Mouse (Mus musculus) MEL (cell line): ENCODE results near the gene Magi2. TPM values are rescaled to one million over a fixed set of nuclear protein-coding genes. Genes with fewer than 3 reads are reported as not detected.

Source experiments
- DNase-seq: peaks from one replicate; pipeline ENCODE4 v3.0.0; 2011; ENCODE audit warnings: low read depth, low spot score
- H3K27ac ChIP-seq: 2 replicates; pipeline ENCODE4 v1.5.1; 2012; ENCODE audit warnings: low read depth, mild to moderate bottlenecking, control low read depth, low read length, moderate library complexity; ENCODE audit not compliant: control insufficient read depth
- H3K27me3 ChIP-seq, 2 experiments: fragments of 150-350 bp in 1 of 2; sonication (generic) in 1 of 2; 2 replicates each; pipeline ENCODE4 v1.6.1; 2012; ENCODE audit warnings: low read length in 2 of 2, mild to moderate bottlenecking in 2 of 2, improper control_type of control experiment in 1 of 2, moderate library complexity in 1 of 2; ENCODE audit not compliant: insufficient read depth in 2 of 2, control insufficient read depth in 1 of 2
- H3K36me3 ChIP-seq, 2 experiments: 2 replicates each; pipeline ENCODE4 v1.6.1; 2012 to 2014; ENCODE audit warnings: low read length in 2 of 2, improper control_type of control experiment in 1 of 2, inconsistent platforms in 1 of 2, mild to moderate bottlenecking in 1 of 2; ENCODE audit not compliant: insufficient read depth in 2 of 2, control insufficient read depth in 1 of 2
- H3K4me1 ChIP-seq, 2 experiments: fragments of 150-350 bp in 1 of 2; sonication (generic) in 1 of 2; 2 replicates each; pipeline ENCODE4 v1.6.1; 2012; ENCODE audit warnings: low read length in 2 of 2, improper control_type of control experiment in 1 of 2, mild to moderate bottlenecking in 1 of 2; ENCODE audit not compliant: insufficient read depth in 2 of 2, control insufficient read depth in 1 of 2
- H3K4me3 ChIP-seq, 2 experiments: fragments of 150-350 bp in 1 of 2; sonication (generic) in 1 of 2; 2 replicates each; pipeline ENCODE4 v1.5.1; 2012; ENCODE audit warnings: low read depth in 2 of 2, low read length in 2 of 2, mild to moderate bottlenecking in 2 of 2, moderate library complexity in 2 of 2, control low read depth in 1 of 2, improper control_type of control experiment in 1 of 2; ENCODE audit not compliant: control insufficient read depth in 1 of 2, insufficient read depth in 1 of 2
- H3K79me2 ChIP-seq: 2 replicates; pipeline ENCODE4 v1.6.1; 2012; ENCODE audit warnings: mild to moderate bottlenecking, low read length, moderate library complexity; ENCODE audit not compliant: control insufficient read depth, poor library complexity, insufficient read depth
- H3K9ac ChIP-seq: 2 replicates; pipeline ENCODE4 v1.6.1; 2012; ENCODE audit warnings: low read depth, mild to moderate bottlenecking, control low read depth, low read length, moderate library complexity; ENCODE audit not compliant: control insufficient read depth, poor library complexity, severe bottlenecking
- H3K9me3 ChIP-seq: fragments of 150-350 bp; sonication (generic); replicated peaks from 2 replicates; pipeline ENCODE4 v1.6.1; 2012; ENCODE audit warnings: mild to moderate bottlenecking, low read length, improper control_type of control experiment, moderate library complexity; ENCODE audit not compliant: insufficient read depth
- CHD2 ChIP-seq: IDR thresholded peaks from 2 replicates; pipeline ENCODE4 v1.6.1; 2011; ENCODE audit warnings: low read length, improper control_type of control experiment
- E2F4 ChIP-seq: IDR thresholded peaks from 2 replicates; pipeline ENCODE4 v1.6.1; 2011; ENCODE audit warnings: low read depth, low read length, improper control_type of control experiment, borderline replicate concordance
- ELF1 ChIP-seq: IDR thresholded peaks from 2 replicates; pipeline ENCODE4 v1.6.1; 2014; ENCODE audit warnings: low read depth, mild to moderate bottlenecking, inconsistent platforms, low read length, improper control_type of control experiment, moderate library complexity
- GATA1 ChIP-seq: IDR thresholded peaks from 2 replicates; pipeline ENCODE4 v1.6.1; 2011; ENCODE audit warnings: low read depth, low read length, improper control_type of control experiment
- MAZ ChIP-seq: IDR thresholded peaks from 2 replicates; pipeline ENCODE4 v1.6.1; 2012; ENCODE audit warnings: low read depth, mild to moderate bottlenecking, inconsistent platforms, low read length, improper control_type of control experiment
- NRF1 ChIP-seq: IDR thresholded peaks from 2 replicates; pipeline ENCODE4 v1.6.1; 2014; ENCODE audit warnings: low read depth, mild to moderate bottlenecking, inconsistent platforms, low read length, improper control_type of control experiment, moderate library complexity; ENCODE audit not compliant: poor library complexity, insufficient read depth, severe bottlenecking
- POLR2AphosphoS2 ChIP-seq: IDR thresholded peaks from 2 replicates; pipeline ENCODE4 v1.6.1; 2011; ENCODE audit warnings: low read length, improper control_type of control experiment
- RAD21 ChIP-seq: IDR thresholded peaks from 2 replicates; pipeline ENCODE4 v1.6.1; 2011; ENCODE audit warnings: mild to moderate bottlenecking, low read depth, low read length, improper control_type of control experiment
- SIN3A ChIP-seq: IDR thresholded peaks from 2 replicates; pipeline ENCODE4 v1.6.1; 2012; ENCODE audit warnings: low read length, improper control_type of control experiment, inconsistent platforms
- TCF12 ChIP-seq: IDR thresholded peaks from 2 replicates; pipeline ENCODE4 v1.6.1; 2014; ENCODE audit warnings: low read depth, mild to moderate bottlenecking, inconsistent platforms, low read length, improper control_type of control experiment, moderate library complexity
- UBTF ChIP-seq: IDR thresholded peaks from 2 replicates; pipeline ENCODE4 v1.6.1; 2012; ENCODE audit warnings: low read depth, mild to moderate bottlenecking, inconsistent platforms, low read length, improper control_type of control experiment, moderate library complexity, borderline replicate concordance; ENCODE audit not compliant: insufficient read depth
- USF2 ChIP-seq, 2 experiments: IDR thresholded peaks; 2 replicates each; pipeline ENCODE4 v1.6.1; 2011 to 2012; ENCODE audit warnings: improper control_type of control experiment in 2 of 2, low read length in 2 of 2, borderline replicate concordance in 1 of 2, inconsistent platforms in 1 of 2, low read depth in 1 of 2, mild to moderate bottlenecking in 1 of 2; ENCODE audit not compliant: insufficient read depth in 1 of 2
- ZC3H11A ChIP-seq: IDR thresholded peaks from 2 replicates; pipeline ENCODE4 v1.6.1; 2012; ENCODE audit warnings: low read depth, mild to moderate bottlenecking, inconsistent platforms, low read length, improper control_type of control experiment
- ZNF384 ChIP-seq: IDR thresholded peaks from 2 replicates; pipeline ENCODE4 v1.6.1; 2012; ENCODE audit warnings: low read depth, mild to moderate bottlenecking, inconsistent platforms, low read length, improper control_type of control experiment
- polyA plus RNA-seq, 2 experiments: library from polyadenylated mRNA; stranded (reverse) in 1 of 2; unstranded in 1 of 2; fragments of >175 nt in 1 of 2; fragments of >200 nt in 1 of 2; gene quantifications; 2 replicates each; pipeline versions ENCODE4 v1.2.1 to v1.2.4; 2012; ENCODE audit warnings: low replicate concordance in 2 of 2, low read depth in 1 of 2; ENCODE audit not compliant: insufficient read length in 2 of 2, insufficient read depth in 1 of 2, missing spikeins in 1 of 2
- total RNA-seq: library from RNA; depleted of rRNA; stranded (reverse); fragments of 300-350 nt; gene quantifications from 2 replicates; pipeline ENCODE4 v1.2.3, GENCODE M21; 2012

Magi2 gene
- total and polyA plus RNA-seq, 3 experiments = 0.46 to 0.47 TPM; not detected in 1

GRCm38 (mm10) chr5:19787522-19788144, 560.8 kb downstream of the Magi2 start:
- DNase-seq = no peak
- H3K4me3 ChIP-seq = no peak overlapping the region
- TF ChIP-seq TCF12 = no peak
- TF ChIP-seq CHD2 = no peak
- TF ChIP-seq ZNF384 = no peak
- TF ChIP-seq RAD21 = no peak
- TF ChIP-seq USF2 (IDR thresholded peaks at IDR 0.05; ENCODE audit: borderline replicate concordance in 1 of 2, insufficient read depth in 1 of 2, low read depth in 1 of 2, low read length in 2 of 2) = no peak
- TF ChIP-seq ELF1 = no peak
- TF ChIP-seq UBTF = no peak
- TF ChIP-seq E2F4 = no peak
- TF ChIP-seq MAZ = no peak
- no peak for TF ChIP-seq NRF1
- no peak for TF ChIP-seq GATA1
- no peak for TF ChIP-seq POLR2AphosphoS2

GRCm38 (mm10) chr5:19803052-19803769, 576.4 kb downstream of the Magi2 start:
- Histone ChIP-seq H3K79me2 (no peaks in the 10 kb centered on the region), H3K4me1 (no peaks in the 10 kb centered on the region), H3K9me3 (no peaks in the 10 kb centered on the region), H3K27me3 (no peaks in the 10 kb centered on the region), H3K36me3 (no peaks in the 10 kb centered on the region), H3K9ac (no peak overlapping the region), H3K4me3 (no peak overlapping the region), H3K27ac (no peak overlapping the region)
- no peak for TF ChIP-seq ZC3H11A
- no peak for TF ChIP-seq SIN3A
- DNase-seq = no peak

More at GRCm38 (mm10) chr5:19787522-19788144, 560.8 kb downstream of the Magi2 start:
- Histone ChIP-seq H3K9ac (no peak overlapping the region), H3K27me3 (no peaks in the 10 kb centered on the region), H3K36me3 (no peaks in the 10 kb centered on the region), H3K79me2 (no peaks in the 10 kb centered on the region), H3K27ac (no peak overlapping the region), H3K9me3 (no peaks in the 10 kb centered on the region), H3K4me1 (no peaks in the 10 kb centered on the region)
